Mouse (Mus musculus): ENCODE results near the gene B230219D22Rik.
A peak's percentile ranks its signal among the peaks of the same experiment; 100 is the strongest.
"Not testable (repeated sequence)": the region's sequence is repeated elsewhere in the genome, so short reads cannot be mapped to it uniquely, and the experiment has no call there.

The B230219D22Rik gene

DNA sequence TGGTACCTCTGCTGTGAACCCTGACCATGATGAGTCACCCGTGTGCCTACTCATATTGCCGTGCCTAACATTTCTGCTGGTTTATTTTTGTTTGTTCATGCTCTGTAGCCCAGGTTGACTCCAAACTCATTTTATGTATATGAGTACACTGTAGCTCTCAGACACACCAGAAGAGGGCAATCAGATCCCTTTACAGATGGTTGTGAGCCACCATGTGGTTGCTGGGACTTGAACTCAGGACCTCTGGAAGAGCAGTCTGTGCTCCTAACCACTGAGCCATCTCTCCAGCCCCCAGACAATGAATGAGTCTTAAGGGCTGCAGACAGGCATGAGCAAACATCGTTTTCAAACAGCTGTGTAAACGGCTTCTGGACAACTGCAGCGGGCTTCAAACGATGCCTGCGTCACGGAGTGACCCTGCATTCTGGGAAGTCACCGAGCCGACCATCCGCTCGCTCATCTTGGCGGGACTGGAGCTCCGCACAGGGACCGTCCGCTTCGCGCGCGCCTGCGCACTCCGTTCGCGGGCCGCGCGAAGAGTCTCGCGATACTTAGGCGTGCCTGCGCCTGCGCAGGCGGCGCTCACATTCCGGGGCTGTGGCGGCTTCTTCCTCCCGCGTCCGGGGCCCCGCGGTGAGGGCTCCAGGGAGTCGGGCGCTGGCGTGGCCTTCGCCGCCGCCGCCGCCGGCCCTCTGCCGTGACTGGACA lies at the start of gene B230219D22Rik:
Gene B230219D22Rik (plus strand): TSS at position 590 of the 708 bp plus-strand sequence.
- peak; percentile 94 for DNase-seq (ENCODE audit: low read depth, low spot score)

GRCm38 (mm10) chr13:55644525-55644924 lies 48.4 kb upstream of the B230219D22Rik start:
- DNase-seq (ENCODE audit: low read depth, low spot score): no peak

- DNase-seq (ENCODE audit: low read depth, low spot score): no peak
Measured at GRCm38 (mm10) chr13:55650098-55650497, 42.8 kb upstream of the B230219D22Rik start.

DNA sequence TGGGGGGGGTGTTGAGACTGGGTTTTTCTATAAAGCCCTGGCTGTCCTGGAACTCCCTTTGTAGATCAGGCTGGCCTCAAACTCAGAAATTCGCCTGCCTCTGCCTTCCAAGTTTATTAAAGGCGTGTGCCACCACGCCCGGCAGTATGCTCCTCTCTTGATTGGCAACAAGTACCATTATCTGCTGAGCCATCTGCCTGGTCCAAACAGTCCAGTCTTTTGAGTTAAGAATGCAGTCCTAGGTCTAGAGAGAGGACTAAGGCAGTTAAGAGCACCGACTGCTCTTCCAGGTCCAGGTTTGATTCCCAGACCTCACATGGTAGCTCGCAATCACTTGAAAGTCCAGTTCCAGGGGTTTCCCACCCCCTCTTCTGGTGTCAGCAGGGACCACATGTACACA lies 41.9 kb upstream of the B230219D22Rik start:
- DNase-seq (ENCODE audit: low read depth, low spot score): no peak

GRCm38 (mm10) chr13:55668550-55668949 lies 24.4 kb upstream of the B230219D22Rik start:
- DNase-seq (ENCODE audit: low read depth, low spot score): no peak

GRCm38 (mm10) chr13:55672711-55673110 lies 20.2 kb upstream of the B230219D22Rik start:
- no peak for DNase-seq (ENCODE audit: low read depth, low spot score)

DNA sequence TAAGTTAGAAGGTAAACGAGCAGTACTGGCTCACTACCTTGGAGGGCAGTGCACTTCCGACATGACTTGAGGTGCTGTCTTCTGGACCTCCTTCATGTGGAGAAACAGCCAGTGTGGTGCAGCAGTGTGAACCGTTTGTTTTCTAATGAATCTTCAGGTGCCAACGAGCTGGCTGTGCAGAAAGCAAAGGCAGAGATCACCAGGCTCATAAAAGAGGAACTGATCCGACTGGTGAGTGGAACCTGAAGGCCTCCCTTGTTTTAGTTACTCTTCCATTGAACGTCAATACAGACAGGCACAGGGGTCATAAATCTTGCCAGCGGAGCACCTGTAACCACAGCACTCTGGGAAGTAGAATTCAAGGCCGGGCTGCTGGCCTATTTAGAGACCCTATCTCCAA lies 15.6 kb upstream of the B230219D22Rik start:
- no peak for DNase-seq (ENCODE audit: low read depth, low spot score)

DNA sequence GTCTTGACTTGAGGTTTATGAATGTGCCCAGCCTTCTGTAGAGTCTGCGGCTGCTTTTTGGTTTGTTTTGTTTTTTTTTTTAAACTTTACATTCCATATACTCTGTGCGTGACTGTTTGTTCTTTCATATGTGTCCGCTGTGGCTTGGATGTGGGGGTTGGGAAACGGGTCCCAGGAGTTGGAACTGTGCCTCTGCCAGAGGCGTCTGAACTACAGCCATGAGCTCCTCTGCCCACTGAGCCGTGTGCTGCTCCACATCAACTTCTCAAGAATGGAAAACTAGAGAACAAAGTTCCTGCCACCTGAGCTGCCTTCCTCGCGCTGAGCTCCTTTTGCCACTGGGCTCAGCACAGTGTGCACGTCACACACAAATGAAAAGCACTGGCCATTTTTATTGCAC lies 10.7 kb upstream of the B230219D22Rik start:
- no peak for DNase-seq (ENCODE audit: low read depth, low spot score)

- no peak for DNase-seq (ENCODE audit: low read depth, low spot score)
Measured at GRCm38 (mm10) chr13:55683581-55683980, 9.3 kb upstream of the B230219D22Rik start.

- DNase-seq (ENCODE audit: low read depth, low spot score): no peak
Measured at GRCm38 (mm10) chr13:55686107-55686633, 6.8 kb upstream of the B230219D22Rik start.

DNA sequence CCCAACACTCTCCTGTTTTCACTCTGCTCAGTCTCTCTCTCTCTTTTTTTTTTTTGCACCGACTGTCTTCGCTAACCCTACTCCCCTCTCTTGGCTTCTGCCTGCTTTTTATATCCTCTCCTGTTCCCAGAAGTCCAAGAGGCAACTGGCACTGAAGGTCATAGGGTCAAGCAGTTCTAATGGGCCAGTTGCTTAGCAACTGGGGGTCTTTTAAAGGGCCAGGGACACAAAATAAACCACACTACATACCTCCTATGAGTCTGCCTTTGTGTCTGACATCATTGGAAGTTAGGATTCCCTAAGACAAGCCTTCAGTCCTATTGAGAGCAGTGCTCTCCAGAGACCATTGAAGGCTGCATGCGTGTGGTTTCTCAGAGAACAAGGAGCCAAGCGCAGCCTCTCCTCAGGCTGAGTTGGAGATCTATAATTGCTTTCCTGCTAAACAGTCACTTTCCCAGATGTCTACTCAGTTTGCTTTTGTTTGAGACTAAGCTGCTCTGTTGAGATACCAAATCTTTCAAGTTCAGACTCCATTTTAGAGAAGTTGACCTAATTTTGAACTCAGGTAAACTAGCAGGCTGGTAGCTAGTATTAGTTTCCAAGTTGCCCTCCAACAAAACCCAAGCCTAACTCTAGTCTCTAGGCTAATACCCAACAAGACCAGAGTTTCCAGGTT lies 4.9 kb upstream of the B230219D22Rik start:
- DNase-seq (ENCODE audit: low read depth, low spot score): no peak

GRCm38 (mm10) chr13:55693243-55693721 lies 358 bp downstream of the B230219D22Rik start:
- no peak for DNase-seq (ENCODE audit: low read depth, low spot score)

GRCm38 (mm10) chr13:55694110-55694509 lies 1.2 kb downstream of the B230219D22Rik start:
- no peak for DNase-seq (ENCODE audit: low read depth, low spot score)

DNA sequence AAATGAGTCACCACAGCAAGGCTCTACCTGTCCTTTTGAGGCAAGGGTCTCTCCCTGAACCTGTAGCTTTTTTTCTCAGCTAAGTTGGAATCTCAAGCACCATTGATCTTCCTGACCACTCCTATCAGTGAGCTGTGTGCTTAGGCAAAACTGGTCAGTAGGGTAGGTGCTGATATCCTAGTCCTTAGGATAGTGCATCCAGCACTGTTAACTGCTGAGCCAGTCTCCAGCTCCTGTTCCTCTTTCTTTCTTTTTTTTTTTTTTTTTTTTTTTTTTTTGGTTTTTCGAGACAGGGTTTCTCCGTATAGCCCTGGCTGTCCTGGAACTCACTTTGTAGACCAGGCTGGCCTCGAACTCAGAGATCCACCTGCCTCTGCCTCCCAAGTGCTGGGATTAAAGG lies 3.1 kb downstream of the B230219D22Rik start:
- not testable (repeated sequence) for DNase-seq (ENCODE audit: low read depth, low spot score)

- DNase-seq (ENCODE audit: low read depth, low spot score): no peak
Measured at GRCm38 (mm10) chr13:55704301-55704700, 11.4 kb downstream of the B230219D22Rik start.

GRCm38 (mm10) chr13:55712846-55713245 lies 19.9 kb downstream of the B230219D22Rik start:
- no peak for DNase-seq (ENCODE audit: low read depth, low spot score)

GRCm38 (mm10) chr13:55714501-55715166 lies 21.7 kb downstream of the B230219D22Rik start, which contains the start of gene Txndc15:
TSS of gene Txndc15 (plus strand) at chr13:55714650.
- DNase-seq (ENCODE audit: low read depth, low spot score): peak; percentile 79

DNA sequence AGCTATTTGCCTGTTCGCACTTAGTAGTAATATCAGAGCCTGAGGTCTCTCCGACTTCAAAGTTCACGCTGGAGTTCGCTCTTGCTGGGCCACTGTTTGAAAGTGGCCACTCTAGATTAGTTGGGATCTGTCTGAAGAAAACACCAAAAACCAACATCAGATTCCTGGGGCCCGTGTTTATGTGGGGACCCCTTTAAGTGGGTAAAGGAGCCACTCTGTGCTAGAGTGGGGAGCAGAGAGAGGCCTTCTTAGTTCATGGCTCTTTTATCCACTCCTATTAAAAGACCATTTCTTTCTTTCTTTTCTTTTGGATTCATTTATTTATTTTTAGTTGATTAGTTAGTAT lies 22.2 kb downstream of the B230219D22Rik start:
- DNase-seq (ENCODE audit: low read depth, low spot score): no peak

DNA sequence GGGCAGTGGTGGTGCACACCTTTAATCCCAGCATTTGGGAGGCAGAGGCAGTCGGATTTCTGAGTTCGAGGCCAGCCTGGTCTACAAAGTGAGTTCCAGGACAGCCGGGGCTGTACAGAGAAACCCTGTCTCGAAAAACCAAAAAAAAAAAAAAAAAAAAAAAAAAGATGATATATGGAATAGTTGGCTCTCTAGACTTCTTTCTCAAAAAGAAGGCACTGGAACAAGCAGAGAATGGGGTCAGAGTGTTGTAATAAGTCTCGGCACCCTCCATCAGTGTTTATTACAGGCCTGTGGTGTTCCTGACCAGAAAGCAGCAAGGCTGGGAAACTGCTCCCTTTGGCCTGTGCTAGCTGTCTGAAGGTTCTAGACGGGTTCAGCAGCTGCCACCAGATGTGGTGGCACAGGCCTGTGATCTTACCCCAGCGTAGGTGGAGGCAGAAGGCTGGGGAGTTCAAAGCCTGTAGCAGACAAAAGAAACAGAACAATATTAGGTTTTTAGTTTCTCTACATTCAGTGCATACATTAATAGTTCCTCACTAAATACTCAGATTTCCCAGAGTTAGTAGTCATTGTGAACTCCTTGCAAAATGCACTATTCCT lies 23.1 kb downstream of the B230219D22Rik start:
- DNase-seq (ENCODE audit: low read depth, low spot score): no peak

GRCm38 (mm10) chr13:55721516-55721915 lies 28.6 kb downstream of the B230219D22Rik start:
- no peak for DNase-seq (ENCODE audit: low read depth, low spot score)

DNA sequence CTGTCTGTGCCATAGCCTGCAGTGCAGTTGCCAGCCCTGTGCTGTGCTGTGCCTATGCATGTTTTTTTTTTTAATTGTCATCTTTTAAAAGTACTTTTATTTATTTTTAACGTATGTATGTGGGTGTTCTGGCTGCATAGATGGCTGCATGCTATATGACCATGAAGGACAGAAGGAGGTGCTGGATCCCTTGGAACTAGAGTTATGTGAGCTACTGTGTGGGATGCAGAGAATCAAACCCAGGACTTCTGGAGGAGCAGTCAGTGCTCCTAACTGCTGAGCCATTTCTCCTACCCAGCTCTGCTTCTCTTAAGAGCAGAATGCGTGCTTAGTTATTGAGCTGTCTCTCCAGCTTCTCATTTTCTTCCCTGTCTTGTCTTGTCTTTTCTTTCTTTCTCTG lies 29.1 kb downstream of the B230219D22Rik start:
- DNase-seq (ENCODE audit: low read depth, low spot score): no peak

GRCm38 (mm10) chr13:55726598-55727119 lies 33.7 kb downstream of the B230219D22Rik start:
- DNase-seq (ENCODE audit: low read depth, low spot score): no peak
